Mouse (Mus musculus) heart, adult 10 weeks (tissue): ENCODE measurements around the gene Polr2e. TPM values are rescaled to one million over a fixed set of nuclear protein-coding genes. Genes with fewer than 3 reads are reported as not detected.

ENCODE experiments used
- polyA plus RNA-seq: library from polyadenylated mRNA; stranded (reverse); fragments of 350-450 nt; fragmentation: Illumina TruSeq; extraction: RNeasy Lipid Tissue Mini Kit (QIAGEN cat#74804); gene quantifications from one replicate; pipeline ENCODE4 v1.2.3, GENCODE M21; 2014; ENCODE audit warnings: low read depth, low replicate concordance

Gene Polr2e
- 122 TPM for polyA plus RNA-seq

GRCm38 (mm10) chr10:80039559-80039979, at the start of gene Polr2e:
Gene Polr2e (minus strand): TSS chr10:80039795.

GRCm38 (mm10) chr10:80047041-80047565, 7.5 kb upstream of the Polr2e start, which contains the start of gene Gpx4:
Gene Gpx4 (plus strand): TSS chr10:80047166.

GRCm38 (mm10) chr10:80016511-80016910, 23.1 kb downstream of the Polr2e start, which contains the start of gene Arhgap45:
Gene Arhgap45 (plus strand): TSS chr10:80016653.

DNA sequence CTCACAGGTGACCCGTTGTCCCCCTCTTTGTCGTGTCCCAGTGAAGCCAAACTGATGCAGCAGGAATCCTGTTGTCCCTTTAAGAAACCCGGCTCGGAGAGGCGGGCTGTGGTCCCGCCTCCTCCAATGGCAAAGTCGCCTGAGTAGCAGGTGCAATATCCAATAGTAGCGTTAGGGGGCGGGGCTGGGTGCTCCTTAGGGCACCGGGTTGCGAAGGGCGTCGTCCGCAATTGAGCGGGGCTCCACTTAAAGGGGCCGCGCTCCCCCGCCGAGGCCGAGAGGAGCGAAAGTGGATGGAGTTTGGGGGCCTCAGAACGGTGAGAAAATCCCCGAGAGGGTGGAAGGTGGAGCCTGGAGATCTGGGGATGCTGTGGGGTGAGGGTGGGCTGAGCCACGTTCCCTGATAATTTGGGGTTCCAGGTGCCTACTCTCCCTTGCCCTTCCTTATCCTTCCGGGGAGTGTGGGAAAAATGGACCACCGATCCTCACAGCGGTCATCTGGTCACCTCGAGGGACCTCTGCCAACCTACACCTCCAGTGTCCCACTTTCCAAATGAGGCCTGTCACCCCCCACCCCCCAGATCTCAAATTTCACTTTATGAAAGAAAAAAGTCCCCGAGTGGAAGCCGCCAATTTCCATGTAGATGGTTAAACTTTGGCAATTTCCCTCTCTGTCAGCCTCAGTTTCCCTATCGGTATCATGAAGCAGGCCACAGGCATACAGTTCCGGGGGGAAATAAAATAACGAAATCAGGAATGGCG, 43.1 kb downstream of the Polr2e start, which contains the start of gene Abca7:
Gene Abca7, plus strand, starts transcription at position 223 of the 762 bp plus-strand sequence.

GRCm38 (mm10) chr10:79988506-79989271, 50.9 kb downstream of the Polr2e start, which contains the start of gene Cnn2:
Gene Cnn2 (plus strand): TSS chr10:79988584.

Other genes starting within 250 kb of the Polr2e start
- gene Prss57, start 248.8 kb downstream of the Polr2e start, polyA plus RNA-seq: not detected
- 53.4 TPM for gene Palm, start 246.2 kb downstream of the Polr2e start, polyA plus RNA-seq
- 0.99 TPM for gene Misp, start 218.8 kb downstream of the Polr2e start, polyA plus RNA-seq
- 38.6 TPM for gene Ptbp1, start 185.4 kb downstream of the Polr2e start, polyA plus RNA-seq
- not detected for gene Prtn3, start 165.3 kb downstream of the Polr2e start, polyA plus RNA-seq
- gene Plppr3, start 165.2 kb downstream of the Polr2e start, polyA plus RNA-seq: 0.34 TPM
- not detected for gene Elane, start 153.5 kb downstream of the Polr2e start, polyA plus RNA-seq
- 72.1 TPM for gene Cfd, start 148.9 kb downstream of the Polr2e start, polyA plus RNA-seq
- gene Med16, start 130.9 kb downstream of the Polr2e start, polyA plus RNA-seq: 25.5 TPM
- not detected for gene Gm26602, start 128.9 kb downstream of the Polr2e start, polyA plus RNA-seq
- gene Kiss1r, start 122.8 kb downstream of the Polr2e start, polyA plus RNA-seq: 0.55 TPM
- 70.4 TPM for gene R3hdm4, start 118.6 kb downstream of the Polr2e start, polyA plus RNA-seq
- gene Arid3a, start 112.8 kb downstream of the Polr2e start, polyA plus RNA-seq: 1.1 TPM
- 21.5 TPM for gene Wdr18, start 79.6 kb downstream of the Polr2e start, polyA plus RNA-seq
- gene Grin3b, start 69.1 kb downstream of the Polr2e start, polyA plus RNA-seq: 0.18 TPM
- gene Tmem259, start 55.5 kb downstream of the Polr2e start, polyA plus RNA-seq: 104 TPM
- gene Cnn2, start 51.2 kb downstream of the Polr2e start, polyA plus RNA-seq: 40.1 TPM
- gene Abca7, start 43.3 kb downstream of the Polr2e start, polyA plus RNA-seq: 7.2 TPM
- gene Arhgap45, start 23.1 kb downstream of the Polr2e start, polyA plus RNA-seq: 5.2 TPM
- 933 TPM for gene Gpx4, start 7.4 kb upstream of the Polr2e start, polyA plus RNA-seq
- gene Sbno2, start 65.8 kb upstream of the Polr2e start, polyA plus RNA-seq: 10.9 TPM
- gene Stk11, start 76.0 kb upstream of the Polr2e start, polyA plus RNA-seq: 137 TPM
- 1,104 TPM for gene Atp5d, start 98.8 kb upstream of the Polr2e start, polyA plus RNA-seq
- gene Cbarp, start 101.0 kb upstream of the Polr2e start, polyA plus RNA-seq: 2.6 TPM
- gene Midn, start 108.5 kb upstream of the Polr2e start, polyA plus RNA-seq: 39.3 TPM
- 89.8 TPM for gene Cirbp, start 126.2 kb upstream of the Polr2e start, polyA plus RNA-seq
- 13.6 TPM for gene 1600002K03Rik, start 133.1 kb upstream of the Polr2e start, polyA plus RNA-seq
- gene Efna2, start 139.7 kb upstream of the Polr2e start, polyA plus RNA-seq: 1.8 TPM
- 21.1 TPM for gene Mum1, start 186.6 kb upstream of the Polr2e start, polyA plus RNA-seq
- 842 TPM for gene Ndufs7, start 209.3 kb upstream of the Polr2e start, polyA plus RNA-seq
- gene Gamt, start 221.2 kb upstream of the Polr2e start, polyA plus RNA-seq: 7.7 TPM
- gene Dazap1, start 221.7 kb upstream of the Polr2e start, polyA plus RNA-seq: 49.3 TPM